In genomic region chr17:47923678-47924382, GRCm38 (mm10) we compare ENCODE assay signal across 8 mouse cellular contexts. TPM values are rescaled to one million over a fixed set of nuclear protein-coding genes. Genes with fewer than 3 reads are reported as not detected.
DNase-seq lines count a peak whose midpoint lies in the region; ATAC-seq and TF ChIP-seq lines count a peak whose summit lies in the region.

No protein-coding gene starts in this region.

- WGBS in heart, embryonic 11.5 days (ENCODE audit: insufficient replicate concordance): 1% methylated on average over 47 of the region's 65 CpGs
- under 1% methylated on average over 58 of the region's 65 CpGs for WGBS in kidney, embryonic 16.5 days

- peak; percentile 40 for ATAC-seq in heart, embryonic 11.5 days (replicated peaks; ENCODE audit: insufficient number of reproducible peaks, low FRiP score, low TSS enrichment)
- ATAC-seq in kidney, embryonic 16.5 days (ENCODE audit: low FRiP score, low TSS enrichment): peak; percentile 58

- peak overlapping the region; percentile 44; the same call in 1 of the 2 replicates for H3K27ac ChIP-seq in left cerebral cortex, adult 2 months
- H3K27ac ChIP-seq in cortical plate, adult 2 months (ENCODE audit: insufficient read depth, low read length): no peak overlapping the region
- peak overlapping the region; percentile 97 for H3K27ac ChIP-seq in heart, embryonic 11.5 days (ENCODE audit: low read depth, low read length)
- H3K27ac ChIP-seq in kidney, embryonic 16.5 days (ENCODE audit: low read length): peak overlapping the region; percentile 97

- H3K36me3 ChIP-seq in heart, embryonic 11.5 days (ENCODE audit: control insufficient read depth, insufficient read depth, low read length): no peaks in the 10 kb centered on the region
- H3K36me3 ChIP-seq in kidney, embryonic 16.5 days (ENCODE audit: insufficient read depth, low read length): no peaks in the 10 kb centered on the region

- no peak for TF ChIP-seq CTCF in left cerebral cortex, adult 2 months (IDR thresholded peaks at IDR 0.05)
- no peak for TF ChIP-seq CTCF in cortical plate, adult 2 months (IDR thresholded peaks at IDR 0.05; ENCODE audit: extremely low read depth, insufficient read depth, low read length)

- no peaks in the 10 kb centered on the region for H3K9me3 ChIP-seq in heart, embryonic 11.5 days (replicated peaks; ENCODE audit: control insufficient read depth, low read length)
- no peaks in the 10 kb centered on the region for H3K9me3 ChIP-seq in kidney, embryonic 16.5 days (ENCODE audit: low read length)

- H3K4me1 ChIP-seq in cortical plate, adult 2 months (ENCODE audit: control insufficient read depth, insufficient read depth, low read length): no peaks in the 10 kb centered on the region
- peaks cover 26% of the 10 kb centered on the region for H3K4me1 ChIP-seq in heart, embryonic 11.5 days (ENCODE audit: control insufficient read depth, insufficient read depth, low read length)
- peaks cover 32% of the 10 kb centered on the region for H3K4me1 ChIP-seq in kidney, embryonic 16.5 days (ENCODE audit: insufficient read depth, low read length)

- peak overlapping the region; percentile 58 for H3K4me3 ChIP-seq in left cerebral cortex, adult 2 months
- peak overlapping the region; percentile 76 for H3K4me3 ChIP-seq in cortical plate, adult 2 months (ENCODE audit: insufficient read depth, low read length)
- H3K4me3 ChIP-seq in heart, embryonic 11.5 days (ENCODE audit: low read depth, low read length): peak overlapping the region; percentile 93
- H3K4me3 ChIP-seq in kidney, embryonic 16.5 days (ENCODE audit: low read length): peak overlapping the region; percentile 98

- no peak for TF ChIP-seq POLR2A in cortical plate, adult 2 months (IDR thresholded peaks at IDR 0.05; ENCODE audit: extremely low read depth, insufficient read depth, low read length)

- DNase-seq in left cerebral cortex, adult 2 months (ENCODE audit: extremely low spot score in 1 of 2, low spot score in 2 of 2): peak in 1 of 2 experiments; percentile 26
- no peak for DNase-seq in left cerebral cortex, adult 8-10 months (ENCODE audit: low spot score in 2 of 2)
- peak; percentile 59 for DNase-seq in lung, postnatal 25 days (ENCODE audit: low spot score)
- peak; percentile 17 for DNase-seq in spleen, adult 12 weeks (ENCODE audit: low spot score)
- no peak for DNase-seq in layer of hippocampus, adult 11-12 months (ENCODE audit: low spot score)

- H3K27me3 ChIP-seq in heart, embryonic 11.5 days (ENCODE audit: control insufficient read depth, insufficient read depth, low read length): no peaks in the 10 kb centered on the region
- H3K27me3 ChIP-seq in kidney, embryonic 16.5 days (ENCODE audit: insufficient read depth, low read length): no peaks in the 10 kb centered on the region

- intact Hi-C loops in left cerebral cortex, adult 2 months (cut with DNase I): loop anchor here (2.0 kb wide), 3 partner anchors 51 to 119 kb away; no protein-coding TSS in a partner anchor

- H3K4me2 ChIP-seq in heart, embryonic 11.5 days: peak overlapping the region; percentile 97
- H3K4me2 ChIP-seq in kidney, embryonic 16.5 days (replicated peaks; ENCODE audit: low read depth, low read length): peak overlapping the region; percentile 94

- H3K9ac ChIP-seq in heart, embryonic 11.5 days (ENCODE audit: low read depth, low read length): peak overlapping the region; percentile 95
- peak overlapping the region; percentile 93 for H3K9ac ChIP-seq in kidney, embryonic 16.5 days (replicated peaks; ENCODE audit: low read length)

RNA-seq across cellular contexts. Expression of gene Foxp4, which starts 0.6 kb away (rescaled TPM):
- 10 to 100 TPM; 43.1 to 50.6 TPM for total RNA-seq in left cerebral cortex, adult 2 months (2021)
- 10 to 100 TPM; 39.9 to 63.6 (median 49.6) TPM for total RNA-seq in left cerebral cortex, adult 8-10 months (2022)
- polyA plus RNA-seq in cortical plate, adult 2 months (2012; rRNA removed): 44.5 and 48.1 TPM in 2 replicates
- polyA plus RNA-seq in heart, embryonic 11.5 days (2014; fragmentation: Nextera tagmentation; extraction: Ambion mirVana): 15.6 and 21.1 TPM in 2 replicates
- 8.3 and 11.6 TPM in 2 replicates for polyA plus RNA-seq in kidney, embryonic 16.5 days (2015; fragmentation: Nextera tagmentation; extraction: Ambion mirVana)

Comparison
In these comparisons a context has a peak if more than half of its experiments do, and no peak if none do; other contexts are left out.
1. DNase-seq: peak in lung, postnatal 25 days (single experiment) and spleen, adult 12 weeks (single experiment); none in left cerebral cortex, adult 8-10 months (0 of 2) and layer of hippocampus, adult 11-12 months (single experiment).
2. Peak in every context shown above with its lines, with median percentiles within 50 percentile points of each other: H3K4me3 ChIP-seq.